Mouse (Mus musculus) forebrain, embryonic 15.5 days (tissue): ENCODE results near the gene Frmd5. TPM values are rescaled to one million over a fixed set of nuclear protein-coding genes. Genes with fewer than 3 reads are reported as not detected.

Experiments used
- ATAC-seq: fragments of 200-750 bp; cut with Nextera tagmentation; replicated peaks from 2 replicates; pipeline ENCODE4 v1.8.0; 2017; ENCODE audit warnings: mild to moderate bottlenecking, moderate TSS enrichment, moderate library complexity
- H3K27ac ChIP-seq: fragments of 300-500 bp; sonication (generic); replicated peaks from 2 replicates; pipeline ENCODE4 v1.5.1; 2015; ENCODE audit warnings: mild to moderate bottlenecking, inconsistent platforms
- H3K27me3 ChIP-seq: fragments of 300-500 bp; sonication (generic); 2 replicates; pipeline ENCODE4 v1.6.1; 2015; ENCODE audit warnings: inconsistent platforms
- H3K36me3 ChIP-seq: fragments of 300-500 bp; sonication (generic); 2 replicates; pipeline ENCODE4 v1.6.1; 2015; ENCODE audit warnings: mild to moderate bottlenecking, inconsistent platforms
- H3K4me1 ChIP-seq: fragments of 300-500 bp; sonication (generic); 2 replicates; pipeline ENCODE4 v1.6.1; 2015; ENCODE audit warnings: inconsistent platforms
- H3K4me2 ChIP-seq: fragments of 300-500 bp; sonication (generic); replicated peaks from 2 replicates; pipeline ENCODE4 v1.6.1; 2015; ENCODE audit warnings: mild to moderate bottlenecking, inconsistent platforms
- H3K4me3 ChIP-seq: fragments of 300-500 bp; sonication (generic); 2 replicates; pipeline ENCODE4 v1.5.1; 2015; ENCODE audit warnings: mild to moderate bottlenecking, inconsistent platforms
- H3K9ac ChIP-seq: fragments of 300-500 bp; sonication (generic); replicated peaks from 2 replicates; pipeline ENCODE4 v1.6.1; 2015; ENCODE audit warnings: mild to moderate bottlenecking, inconsistent platforms
- H3K9me3 ChIP-seq: fragments of 300-500 bp; sonication (generic); 2 replicates; pipeline ENCODE4 v1.6.1; 2016; ENCODE audit warnings: inconsistent platforms
- WGBS: fragments of 180-500 bp; shearing (Covaris S2); methylation state at CpG from one replicate; pipeline ENCODE4 v1.1.7; 2015; ENCODE audit warnings: mixed read lengths; 5-methylcytosine and 5-hydroxymethylcytosine counted together
- polyA plus RNA-seq: library from polyadenylated mRNA; unstranded; fragments of >200 nt; fragmentation: Nextera tagmentation; extraction: Ambion mirVana; gene quantifications from 2 replicates; pipeline ENCODE4 v1.2.1, GENCODE M21; 2015

Gene Frmd5
- polyA plus RNA-seq, 1 experiment from 2014 or later = 37.5 TPM

DNA sequence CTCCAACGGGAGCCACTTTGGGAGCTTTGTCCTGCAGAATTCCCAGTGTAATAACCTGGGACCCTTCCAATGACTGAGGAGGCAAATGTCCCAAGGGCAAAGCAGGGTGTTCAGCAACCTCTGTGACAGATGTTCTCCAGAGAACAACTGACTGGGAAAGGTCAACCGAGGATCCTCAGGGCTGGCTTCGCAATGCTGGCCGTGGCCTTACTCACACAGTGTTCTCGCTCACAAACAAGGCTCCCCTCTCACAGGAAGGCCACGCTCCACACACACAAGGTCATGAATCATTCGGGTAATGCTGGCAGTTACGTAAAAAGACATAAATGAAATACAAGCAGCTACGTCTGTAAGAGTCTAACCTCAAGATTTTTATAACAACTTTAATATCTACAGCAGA lies 46.2 kb downstream of the Frmd5 start:
- Histone ChIP-seq H3K9ac (no peak overlapping the region), H3K4me2 (no peak overlapping the region), H3K9me3 (no peaks in the 10 kb centered on the region), H3K4me3 (no peak overlapping the region), H3K27me3 (no peaks in the 10 kb centered on the region), H3K36me3 (no peaks in the 10 kb centered on the region), H3K4me1 (no peaks in the 10 kb centered on the region), H3K27ac (no peak overlapping the region)
- no peak for ATAC-seq
- WGBS = 92% methylated on average over 9 of the region's 9 CpGs

GRCm38 (mm10) chr2:121758258-121758657 lies 48.6 kb downstream of the Frmd5 start:
- H3K27me3 ChIP-seq = no peaks in the 10 kb centered on the region
- H3K27ac ChIP-seq = no peak overlapping the region
- H3K36me3 ChIP-seq = no peaks in the 10 kb centered on the region
- no peak overlapping the region for H3K4me2 ChIP-seq
- WGBS = 91% methylated on average over 8 of the region's 8 CpGs
- no peaks in the 10 kb centered on the region for H3K9me3 ChIP-seq
- ATAC-seq = no peak
- no peak overlapping the region for H3K4me3 ChIP-seq
- peaks cover 8% of the 10 kb centered on the region for H3K4me1 ChIP-seq
- H3K9ac ChIP-seq = no peak overlapping the region

- Histone ChIP-seq H3K9ac (no peak overlapping the region), H3K36me3 (no peaks in the 10 kb centered on the region), H3K27me3 (no peaks in the 10 kb centered on the region), H3K4me1 (peaks cover 9% of the 10 kb centered on the region), H3K27ac (no peak overlapping the region), H3K9me3 (no peaks in the 10 kb centered on the region), H3K4me3 (no peak overlapping the region), H3K4me2 (no peak overlapping the region)
- no peak for ATAC-seq
- 100% methylated on average over 1 of the region's 1 CpGs for WGBS
Measured at GRCm38 (mm10) chr2:121756336-121756735, 50.6 kb downstream of the Frmd5 start.

GRCm38 (mm10) chr2:121755056-121755455 lies 51.8 kb downstream of the Frmd5 start:
- Histone ChIP-seq H3K9me3 (no peaks in the 10 kb centered on the region), H3K27me3 (no peaks in the 10 kb centered on the region), H3K27ac (no peak overlapping the region), H3K4me1 (peaks cover 16% of the 10 kb centered on the region), H3K36me3 (no peaks in the 10 kb centered on the region), H3K4me3 (no peak overlapping the region), H3K9ac (no peak overlapping the region), H3K4me2 (no peak overlapping the region)
- WGBS = 24% methylated on average over 6 of the region's 6 CpGs
- no peak for ATAC-seq

DNA sequence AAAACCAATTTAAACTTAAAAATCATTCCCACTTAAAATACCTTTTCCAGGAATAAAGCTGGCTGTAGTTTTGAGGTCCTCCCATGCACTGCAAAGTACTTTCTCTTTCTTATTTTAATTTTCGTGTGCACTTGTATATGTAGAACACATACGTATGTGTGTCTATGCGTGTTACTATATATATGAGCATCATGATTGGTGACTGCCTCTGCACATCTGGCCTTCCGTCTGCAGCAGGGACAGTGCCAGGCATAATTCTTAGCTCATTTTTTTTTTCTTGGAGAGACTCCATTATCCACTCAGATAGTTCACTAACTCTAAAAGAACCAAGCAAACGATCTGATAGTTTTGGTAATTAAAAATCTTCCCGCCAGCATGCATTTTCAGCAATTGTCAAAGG lies 56.8 kb downstream of the Frmd5 start:
- ATAC-seq = no peak
- Histone ChIP-seq H3K9me3 (no peaks in the 10 kb centered on the region), H3K27me3 (no peaks in the 10 kb centered on the region), H3K27ac (no peak overlapping the region), H3K4me3 (no peak overlapping the region), H3K4me2 (no peak overlapping the region), H3K9ac (no peak overlapping the region), H3K4me1 (peaks cover 18% of the 10 kb centered on the region), H3K36me3 (no peaks in the 10 kb centered on the region)
- WGBS = 62% methylated on average over 6 of the region's 6 CpGs

DNA sequence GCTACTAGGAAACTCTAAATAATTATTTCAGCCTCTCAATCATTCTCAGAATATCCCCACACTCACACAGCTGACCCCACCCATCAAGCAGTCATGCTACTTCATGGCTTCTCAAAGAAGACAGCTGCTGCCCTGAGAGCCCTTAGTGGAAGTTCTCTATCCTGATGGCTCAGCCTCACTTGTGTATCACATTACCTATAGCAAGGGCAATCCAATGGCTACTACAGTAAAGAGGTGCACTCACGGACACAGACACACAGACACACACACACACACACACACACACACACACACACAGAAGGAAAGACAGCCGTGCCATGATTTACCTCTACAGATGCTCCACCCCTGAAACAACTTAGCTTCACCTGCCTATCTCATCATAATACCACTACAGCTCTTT lies 65.7 kb downstream of the Frmd5 start:
- Histone ChIP-seq H3K4me3 (no peak overlapping the region), H3K9ac (no peak overlapping the region), H3K4me1 (no peaks in the 10 kb centered on the region), H3K36me3 (no peaks in the 10 kb centered on the region), H3K9me3 (no peaks in the 10 kb centered on the region), H3K27me3 (no peaks in the 10 kb centered on the region), H3K4me2 (no peak overlapping the region), H3K27ac (no peak overlapping the region)
- 94% methylated on average over 2 of the region's 2 CpGs for WGBS
- no peak for ATAC-seq

GRCm38 (mm10) chr2:121739410-121739809 lies 67.5 kb downstream of the Frmd5 start:
- Histone ChIP-seq H3K27ac (no peak overlapping the region), H3K27me3 (no peaks in the 10 kb centered on the region), H3K9me3 (no peaks in the 10 kb centered on the region), H3K36me3 (no peaks in the 10 kb centered on the region), H3K4me2 (no peak overlapping the region), H3K9ac (no peak overlapping the region), H3K4me1 (no peaks in the 10 kb centered on the region), H3K4me3 (no peak overlapping the region)
- 96% methylated on average over 4 of the region's 4 CpGs for WGBS
- ATAC-seq = no peak

- H3K27me3 ChIP-seq = no peaks in the 10 kb centered on the region
- no peak overlapping the region for H3K27ac ChIP-seq
- H3K4me1 ChIP-seq = no peaks in the 10 kb centered on the region
- no peak overlapping the region for H3K4me2 ChIP-seq
- H3K36me3 ChIP-seq = no peaks in the 10 kb centered on the region
- H3K9me3 ChIP-seq = no peaks in the 10 kb centered on the region
- H3K9ac ChIP-seq = no peak overlapping the region
- H3K4me3 ChIP-seq = no peak overlapping the region
- WGBS = 39% methylated on average over 7 of the region's 7 CpGs
- no peak for ATAC-seq
Measured at GRCm38 (mm10) chr2:121733426-121733825, 73.5 kb downstream of the Frmd5 start.

DNA sequence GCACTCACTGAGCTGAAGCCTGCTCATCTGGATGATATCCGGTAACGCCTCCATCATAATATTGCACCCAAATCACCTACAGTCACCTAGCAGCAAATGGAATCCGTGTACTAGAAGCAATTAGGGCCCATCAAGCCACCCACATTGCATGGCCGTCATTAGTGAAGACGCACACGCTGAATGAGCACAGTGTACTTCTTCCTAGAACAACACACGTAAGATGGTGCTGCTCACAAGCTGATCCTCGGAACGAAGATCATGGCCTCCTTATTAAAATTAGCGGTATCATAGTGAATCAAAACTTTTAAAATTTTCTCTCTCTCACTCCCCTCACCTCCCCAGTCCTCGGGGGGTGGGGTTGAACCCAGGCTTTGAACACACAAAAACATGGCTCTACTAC lies 76.4 kb downstream of the Frmd5 start:
- H3K27ac ChIP-seq = no peak overlapping the region
- no peaks in the 10 kb centered on the region for H3K27me3 ChIP-seq
- no peak for ATAC-seq
- H3K4me2 ChIP-seq = no peak overlapping the region
- WGBS = 94% methylated on average over 11 of the region's 11 CpGs
- no peaks in the 10 kb centered on the region for H3K9me3 ChIP-seq
- no peaks in the 10 kb centered on the region for H3K36me3 ChIP-seq
- no peak overlapping the region for H3K9ac ChIP-seq
- no peaks in the 10 kb centered on the region for H3K4me1 ChIP-seq
- H3K4me3 ChIP-seq = no peak overlapping the region

DNA sequence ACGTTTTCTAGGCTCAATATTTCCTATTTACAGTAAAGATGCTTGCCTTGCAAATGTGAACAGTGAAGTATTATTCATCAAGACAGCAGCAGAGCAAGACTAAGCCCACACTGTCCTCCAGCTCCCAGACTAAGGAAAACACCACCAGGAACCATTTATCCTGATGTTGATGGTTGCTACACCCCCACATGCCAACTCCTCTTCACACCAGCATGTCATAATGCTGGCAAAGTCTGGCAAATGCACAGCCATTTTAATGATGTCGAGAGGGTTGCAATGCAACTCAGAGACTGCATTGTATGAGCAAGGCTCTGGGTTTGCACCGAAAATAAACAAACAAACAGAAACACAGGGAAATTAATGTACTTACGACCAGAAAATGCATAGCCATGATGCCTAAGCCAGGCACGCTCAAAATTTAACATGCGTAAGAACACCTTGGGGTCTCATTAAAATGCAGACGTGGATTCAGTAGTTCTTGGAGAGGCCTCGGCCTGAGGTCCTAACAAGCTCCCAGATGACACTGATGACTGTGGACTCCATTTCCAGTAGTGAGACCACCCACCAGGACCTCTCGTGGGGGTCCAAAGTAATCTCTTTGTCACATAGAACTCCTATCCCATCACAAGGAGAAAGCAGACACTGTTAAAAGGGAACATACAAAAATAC lies 77.8 kb downstream of the Frmd5 start:
- H3K4me3 ChIP-seq = no peak overlapping the region
- H3K4me1 ChIP-seq = no peaks in the 10 kb centered on the region
- H3K27ac ChIP-seq = no peak overlapping the region
- no peak overlapping the region for H3K9ac ChIP-seq
- no peaks in the 10 kb centered on the region for H3K36me3 ChIP-seq
- no peaks in the 10 kb centered on the region for H3K9me3 ChIP-seq
- no peak overlapping the region for H3K4me2 ChIP-seq
- no peak for ATAC-seq
- no peaks in the 10 kb centered on the region for H3K27me3 ChIP-seq
- WGBS = 66% methylated on average over 9 of the region's 9 CpGs

DNA sequence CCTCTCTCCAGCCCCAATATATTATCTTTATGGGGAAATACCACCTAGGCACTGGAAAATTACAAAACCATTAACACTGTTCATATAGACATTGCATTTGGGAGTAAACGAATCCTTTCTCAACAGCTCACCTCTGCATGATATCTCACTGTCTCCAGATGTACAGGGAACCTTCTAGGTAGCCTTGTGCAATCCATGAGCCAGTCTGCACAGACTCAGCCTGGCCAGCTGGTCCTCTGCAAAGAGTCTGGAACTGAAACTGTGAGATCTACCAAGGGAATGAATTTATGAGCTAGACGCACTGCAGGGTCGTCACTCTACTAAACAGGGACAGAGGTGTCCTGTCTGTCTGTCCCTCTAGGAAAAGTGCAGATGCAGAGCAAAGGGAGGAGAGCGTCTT lies 82.0 kb downstream of the Frmd5 start:
- Histone ChIP-seq H3K4me3 (no peak overlapping the region), H3K27ac (no peak overlapping the region), H3K36me3 (no peaks in the 10 kb centered on the region), H3K9ac (no peak overlapping the region), H3K27me3 (no peaks in the 10 kb centered on the region), H3K9me3 (no peaks in the 10 kb centered on the region), H3K4me2 (no peak overlapping the region), H3K4me1 (no peaks in the 10 kb centered on the region)
- WGBS = 91% methylated on average over 4 of the region's 4 CpGs
- no peak for ATAC-seq

DNA sequence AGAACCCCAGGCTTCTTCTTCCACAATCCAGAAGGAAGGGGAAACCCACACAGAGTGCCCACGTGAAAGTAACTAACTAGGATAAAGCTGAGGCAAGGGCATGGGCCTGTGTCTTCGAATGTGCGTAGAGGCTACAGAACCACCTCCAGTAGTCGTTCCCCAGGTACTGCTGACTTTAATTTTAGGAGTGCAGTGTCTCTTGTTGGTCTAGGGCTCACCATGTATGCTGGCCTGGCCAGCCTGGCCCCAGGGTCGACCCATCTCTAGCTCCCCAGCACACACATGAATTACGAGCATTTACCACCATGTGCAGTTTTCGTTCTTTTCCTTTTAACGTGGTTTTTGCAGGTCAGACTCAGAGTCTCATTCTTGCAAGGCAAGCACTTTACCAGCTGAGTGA lies 83.1 kb downstream of the Frmd5 start:
- Histone ChIP-seq H3K4me1 (no peaks in the 10 kb centered on the region), H3K27me3 (no peaks in the 10 kb centered on the region), H3K27ac (no peak overlapping the region), H3K4me2 (no peak overlapping the region), H3K36me3 (no peaks in the 10 kb centered on the region), H3K9ac (no peak overlapping the region), H3K9me3 (no peaks in the 10 kb centered on the region), H3K4me3 (no peak overlapping the region)
- WGBS = 84% methylated on average over 8 of the region's 8 CpGs
- ATAC-seq = no peak

- no peak overlapping the region for H3K9ac ChIP-seq
- no peak overlapping the region for H3K27ac ChIP-seq
- no peaks in the 10 kb centered on the region for H3K36me3 ChIP-seq
- no peaks in the 10 kb centered on the region for H3K27me3 ChIP-seq
- H3K4me2 ChIP-seq = no peak overlapping the region
- no peak for ATAC-seq
- no peak overlapping the region for H3K4me3 ChIP-seq
- 74% methylated on average over 6 of the region's 6 CpGs for WGBS
- H3K4me1 ChIP-seq = peaks cover 13% of the 10 kb centered on the region
- H3K9me3 ChIP-seq = no peaks in the 10 kb centered on the region
Measured at GRCm38 (mm10) chr2:121719000-121719399, 87.9 kb downstream of the Frmd5 start.
